Mouse (Mus musculus) left cerebral cortex, adult 18-20 months (tissue): ENCODE measurements at regions not wholly inside any gene's neighbourhood (a gene's known extent, or its start where the extent isn't known, plus 50 kb on each side); places are given as distances from the start of the nearest gene placed in this dataset.

Experiments
- DNase-seq, 2 experiments: peaks; one replicate each; pipeline ENCODE4 v3.0.0; 2021 to 2022; ENCODE audit warnings: low spot score in 2 of 2, mixed read lengths in 1 of 2

DNA sequence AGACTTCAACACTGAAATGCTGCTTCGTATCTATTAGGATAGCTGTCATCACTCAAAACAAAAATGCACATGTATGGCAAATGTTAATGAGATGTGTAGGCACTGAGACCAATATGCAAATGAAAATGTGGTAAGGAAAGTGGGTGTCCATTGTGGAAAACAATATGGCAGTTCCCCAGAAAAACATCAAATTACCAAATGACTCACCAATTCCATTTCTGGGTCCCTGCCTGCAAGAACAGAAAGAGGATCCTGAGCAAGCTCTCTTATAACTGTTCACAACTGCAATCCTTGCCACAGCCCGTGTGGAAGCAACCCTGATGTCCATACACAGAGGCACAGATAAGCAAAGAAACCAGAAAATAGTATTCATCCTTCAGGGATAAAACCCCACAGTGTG, 442.0 kb downstream of the Defb40 start:
- DNase-seq: peak; percentile 7 to 19

DNA sequence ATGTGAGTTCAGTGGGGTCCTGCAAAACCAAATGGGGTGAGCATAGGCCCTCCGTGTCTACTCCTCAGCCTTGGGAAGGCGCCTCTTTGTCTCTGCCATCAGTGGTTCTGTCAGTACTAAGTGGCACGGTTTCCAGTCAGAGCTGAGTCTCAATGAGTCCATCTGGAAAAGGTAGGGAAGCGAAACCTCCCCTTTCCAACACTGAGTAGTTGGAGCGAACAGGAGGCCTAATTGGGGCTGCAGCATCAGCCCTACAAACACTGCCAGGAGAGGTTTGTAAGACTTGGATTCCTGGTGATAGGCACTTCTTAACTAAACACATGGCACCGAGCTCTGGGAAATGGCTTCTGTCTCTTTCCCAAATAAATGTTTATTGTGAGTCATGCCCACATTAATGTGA, 449.9 kb downstream of the Defb40 start:
- DNase-seq: no peak

DNA sequence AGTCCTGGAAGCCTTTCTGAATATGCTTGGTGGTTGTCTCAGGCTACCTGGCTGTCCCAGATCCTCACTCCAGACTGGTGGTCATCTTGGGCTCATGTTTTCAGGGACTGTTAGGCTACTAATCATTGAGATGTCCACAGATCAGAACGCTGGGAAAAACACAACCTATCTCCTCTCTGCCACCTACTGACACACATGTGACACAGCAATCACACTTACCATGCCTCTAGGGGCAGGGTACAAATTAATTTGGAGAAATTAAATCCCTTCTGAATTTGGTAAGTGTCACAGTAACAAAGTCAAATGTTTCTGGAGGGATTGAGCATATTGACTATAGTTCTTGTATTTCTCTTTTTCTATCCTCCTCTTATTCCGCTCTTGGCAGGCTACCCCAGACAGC, 465.6 kb downstream of the Defb40 start:
- no peak for DNase-seq

DNA sequence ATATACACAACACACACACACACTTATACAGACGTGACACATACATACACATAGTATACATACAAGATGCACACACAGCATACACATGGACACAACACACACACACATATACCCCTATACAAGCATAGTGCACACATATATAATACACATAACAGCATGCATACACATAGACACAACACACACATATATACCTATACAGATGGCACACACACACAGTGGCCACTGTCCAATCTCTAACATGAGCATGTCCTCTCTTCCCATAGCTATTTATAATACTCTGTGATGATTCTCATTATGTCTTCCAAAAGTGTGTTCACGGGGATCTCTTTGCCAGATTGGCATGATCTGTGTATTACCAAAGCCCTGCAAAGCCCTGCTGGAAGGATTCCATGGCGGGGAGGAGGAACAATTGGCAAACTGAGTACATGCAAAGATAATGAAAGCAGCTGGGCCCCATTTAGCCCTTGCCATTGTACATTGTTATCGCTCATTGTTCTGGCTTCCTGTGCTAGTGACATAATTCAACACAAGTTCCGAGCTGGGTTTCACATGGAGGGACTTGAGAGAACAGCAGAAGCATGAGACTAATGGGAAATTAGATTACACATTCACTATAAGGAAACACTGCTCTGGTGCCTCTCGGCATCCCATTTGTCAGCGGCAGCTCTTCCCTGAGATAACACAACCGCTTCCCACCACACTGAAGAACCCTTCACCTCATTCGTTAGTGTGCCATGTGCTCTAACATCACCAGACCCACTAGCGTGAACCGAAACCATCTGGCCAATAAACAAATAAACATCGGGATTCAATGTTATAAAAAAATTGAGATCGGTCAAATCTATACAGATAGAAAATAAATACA, 471.7 kb downstream of the Defb40 start:
- no peak for DNase-seq

DNA sequence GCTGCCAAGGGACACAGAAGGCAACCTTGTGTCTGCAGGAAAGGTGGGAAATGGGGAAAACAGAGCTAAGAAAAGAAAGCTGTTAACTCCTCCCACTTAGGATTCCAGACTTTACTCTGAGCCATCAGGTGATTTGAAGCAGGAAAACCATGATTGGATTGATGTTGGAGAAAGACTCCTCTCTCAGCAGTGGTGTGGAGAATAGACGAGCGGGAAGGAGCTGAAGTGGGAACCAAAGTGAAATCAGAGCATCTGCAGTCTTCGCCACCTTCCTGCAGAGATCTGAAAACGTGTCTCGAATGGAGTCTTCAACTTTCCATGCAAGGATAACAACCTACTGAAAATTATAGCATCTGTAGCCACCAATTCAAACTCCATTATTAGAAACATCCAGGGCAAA, 487.4 kb downstream of the Defb40 start:
- no peak for DNase-seq

DNA sequence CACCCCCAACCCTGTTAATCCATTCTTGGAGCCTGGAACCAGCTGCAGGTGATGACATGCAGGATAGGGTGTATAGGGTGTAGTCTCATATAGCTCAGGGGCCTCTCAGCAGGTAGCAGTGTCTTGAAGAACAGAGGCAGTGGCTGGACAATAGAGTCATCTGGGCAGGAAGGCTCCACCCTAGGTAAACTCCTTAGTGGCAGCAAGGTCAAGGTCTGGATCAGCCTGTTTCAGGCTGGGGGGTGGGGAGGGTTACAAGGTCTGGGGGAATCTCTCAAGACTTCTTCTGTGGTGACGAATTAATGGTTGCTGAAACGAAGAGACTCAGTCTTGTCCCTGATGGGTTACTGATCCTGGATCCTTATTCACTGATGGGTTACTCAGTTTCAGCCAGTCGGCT, 498.0 kb downstream of the Defb40 start:
- no peak for DNase-seq

DNA sequence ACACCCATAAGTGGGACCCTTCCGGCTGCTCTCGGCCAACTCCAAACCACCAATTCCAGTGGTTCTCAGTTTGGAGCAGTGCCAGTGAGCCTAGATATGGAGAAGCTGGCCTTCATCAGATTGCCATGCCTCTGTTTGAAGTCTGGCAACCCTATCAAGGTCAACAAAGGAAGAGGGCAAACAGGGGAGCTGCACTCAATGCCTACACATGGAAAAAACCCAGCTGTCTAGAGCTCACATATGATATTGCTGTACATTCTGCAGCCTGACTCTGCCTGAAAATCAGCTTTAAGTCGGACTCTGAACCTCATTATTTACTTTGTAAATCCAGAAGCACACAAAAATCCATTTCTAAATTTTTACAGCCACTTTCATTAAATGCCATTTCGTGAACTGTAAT, 499.9 kb downstream of the Defb40 start:
- no peak for DNase-seq

DNA sequence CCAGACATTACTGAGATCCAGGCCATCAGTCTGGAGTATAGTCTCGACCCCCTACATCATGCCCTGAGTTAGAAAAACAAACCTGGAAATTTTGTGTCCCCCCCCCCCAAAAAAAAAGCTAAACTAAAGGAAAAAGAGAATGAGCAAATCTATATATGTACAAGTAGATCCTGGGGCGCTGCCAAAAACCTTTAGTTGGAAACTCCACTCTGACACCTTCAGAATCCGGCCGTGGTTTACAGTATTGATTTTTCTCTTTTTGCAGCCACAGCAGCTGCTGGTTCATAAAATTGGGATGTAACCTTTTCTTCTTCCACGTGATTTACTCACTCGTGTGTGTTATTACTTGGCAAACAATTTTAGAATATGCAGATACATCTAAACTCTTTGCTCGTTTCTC, 510.5 kb downstream of the Defb40 start:
- peak; percentile 9 to 24 for DNase-seq

DNA sequence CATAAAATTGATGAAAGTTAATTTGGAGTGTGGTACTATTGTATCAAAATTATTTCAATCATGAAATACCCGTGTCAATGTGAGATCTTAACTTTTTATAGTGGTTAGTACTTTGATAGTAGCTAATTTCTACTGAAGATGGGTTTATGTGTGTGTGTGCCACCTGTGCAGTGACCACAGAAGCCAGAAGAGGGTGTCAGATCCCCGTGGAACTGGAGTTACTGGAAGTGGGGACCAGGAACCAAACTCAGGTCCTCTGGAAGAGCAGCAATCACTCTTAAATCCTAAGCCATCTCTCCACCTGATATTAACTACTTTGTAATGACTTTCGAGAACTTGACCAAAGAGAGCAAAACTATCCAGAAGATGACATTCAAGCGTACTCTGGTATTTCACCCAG, 517.4 kb downstream of the Defb40 start:
- DNase-seq: no peak

DNA sequence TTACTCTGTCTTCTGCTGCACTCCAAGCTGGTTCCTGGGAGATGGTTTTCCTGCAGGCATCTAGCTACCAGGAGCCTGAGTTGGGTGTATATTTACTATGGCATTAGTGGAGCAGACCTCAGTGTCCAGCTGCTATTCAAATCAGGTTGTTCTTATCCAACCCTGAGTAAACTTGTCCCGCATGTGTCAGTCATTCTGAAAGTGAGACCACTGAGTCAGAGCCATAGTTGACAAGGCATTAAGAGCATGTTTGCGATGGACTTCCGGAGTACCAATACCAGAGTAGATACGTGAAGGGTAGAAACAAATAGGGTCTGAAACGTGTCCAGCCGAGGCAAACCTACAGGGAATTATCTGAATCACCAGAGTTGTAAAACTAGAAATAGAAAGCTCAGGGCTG, 520.6 kb downstream of the Defb40 start:
- DNase-seq: no peak

DNA sequence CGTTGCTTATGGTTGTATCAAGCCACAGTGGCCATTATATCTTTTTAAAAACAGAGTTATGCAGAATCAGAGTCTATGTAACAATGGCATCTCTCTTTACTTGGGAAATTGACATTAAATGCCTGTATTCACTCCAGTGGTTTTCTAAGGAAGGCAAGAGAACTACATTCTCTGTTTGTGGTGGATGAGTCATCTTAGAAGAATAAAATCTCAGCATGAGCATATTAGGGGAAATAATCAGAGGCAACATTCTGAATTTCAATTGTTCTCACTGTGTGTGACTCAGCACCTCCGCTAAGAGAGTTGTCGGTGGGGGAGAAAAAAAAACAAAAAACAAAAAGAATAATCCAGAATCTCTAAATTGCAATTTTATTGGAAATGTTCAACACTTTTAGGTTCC, 529.0 kb downstream of the Defb40 start:
- no peak for DNase-seq

DNA sequence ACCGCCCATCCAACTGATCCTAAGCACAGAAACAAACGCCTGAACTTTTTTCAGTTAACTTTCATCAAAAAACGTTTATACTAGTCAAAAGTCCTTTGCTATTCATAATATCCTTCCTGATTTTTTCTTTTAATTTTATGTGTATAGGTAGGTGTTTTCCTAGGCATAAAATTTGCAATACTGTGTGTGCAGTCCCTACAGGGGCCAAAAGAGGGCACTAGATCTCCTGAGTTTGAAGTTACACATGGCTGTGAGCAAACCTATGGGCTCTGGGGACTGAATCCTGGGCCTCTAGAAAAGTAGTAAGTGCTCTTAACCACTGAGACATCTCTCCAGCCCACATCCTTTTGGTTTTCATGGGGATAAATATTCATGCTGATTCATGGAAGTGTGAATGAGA, 535.8 kb downstream of the Defb40 start:
- no peak for DNase-seq

DNA sequence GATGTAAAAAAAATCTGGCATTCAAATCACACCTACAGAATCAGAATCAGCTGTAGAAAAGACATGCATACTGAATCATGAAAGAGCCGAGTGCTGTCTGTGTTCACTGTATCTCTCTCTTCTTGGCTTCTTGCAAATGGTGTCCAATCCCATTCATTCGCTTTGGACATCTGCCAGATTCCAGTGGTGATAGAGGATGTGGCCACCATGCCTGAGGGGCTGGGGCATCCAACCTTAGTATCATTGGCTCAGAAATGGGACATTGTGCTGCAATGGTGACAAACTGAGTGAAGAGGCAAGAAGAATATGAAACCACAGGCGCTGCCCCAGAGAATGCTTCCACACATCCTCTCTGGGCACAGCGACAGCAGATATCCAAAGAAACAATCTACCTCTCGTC, 555.2 kb downstream of the Defb40 start:
- no peak for DNase-seq

DNA sequence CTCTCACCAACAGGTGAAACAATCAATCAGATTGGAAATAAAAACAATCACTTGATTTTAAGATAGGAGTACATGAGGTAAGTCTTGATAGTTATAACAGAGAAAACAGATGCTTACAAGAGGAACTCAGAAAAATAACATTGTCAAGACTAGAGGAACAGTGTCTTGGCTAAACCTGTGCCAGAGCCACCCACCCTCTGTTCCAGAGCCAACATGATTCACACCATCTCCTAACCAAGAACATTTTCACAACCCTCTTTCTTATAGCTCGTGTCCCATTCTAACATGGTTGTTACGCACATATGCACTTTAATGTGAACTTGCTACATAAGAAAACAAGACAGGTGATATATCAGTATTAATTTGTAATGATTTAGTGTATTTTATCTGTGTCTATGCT, 565.6 kb downstream of the Defb40 start:
- peak; percentile 51 to 55 for DNase-seq

DNA sequence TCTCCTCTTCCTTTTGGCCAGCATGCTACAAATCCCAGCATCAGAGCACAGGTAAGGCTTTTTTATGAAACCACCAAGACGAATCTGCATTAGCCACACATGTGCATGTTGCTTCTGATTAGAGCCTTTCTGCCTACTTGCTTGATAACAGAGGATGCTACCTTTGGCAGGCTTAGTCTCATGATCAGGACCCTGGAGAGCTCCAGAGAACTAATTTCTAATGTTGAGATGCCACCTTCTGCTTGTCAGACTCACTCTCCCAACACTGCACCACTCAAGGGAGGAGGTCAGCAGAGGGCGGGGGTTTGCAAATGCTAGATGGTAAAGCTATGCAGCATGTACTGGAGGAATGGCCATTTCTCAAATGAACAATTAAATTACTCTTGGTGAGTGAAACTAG, 571.6 kb downstream of the Defb40 start:
- no peak for DNase-seq

DNA sequence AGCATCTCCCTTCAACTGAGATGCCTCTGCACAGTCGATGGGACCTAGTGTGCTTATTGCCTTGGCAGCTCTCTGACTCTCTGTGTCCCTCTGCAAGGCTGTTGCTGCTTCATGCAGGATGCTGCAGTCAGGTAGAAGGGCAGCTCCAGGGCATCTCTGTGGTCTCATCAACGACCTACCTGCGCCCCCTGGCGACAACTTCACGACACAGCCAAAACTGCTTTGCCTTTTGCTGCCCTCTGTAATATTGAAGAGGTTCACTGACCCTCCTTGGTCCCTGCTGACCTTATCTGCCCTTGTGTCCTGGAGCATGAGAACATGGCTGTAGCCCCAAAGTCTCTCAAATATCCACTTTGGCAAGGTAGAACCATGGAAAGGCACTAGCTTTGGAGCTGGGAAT, 589.7 kb downstream of the Defb40 start:
- peak; percentile 51 to 65 for DNase-seq

DNA sequence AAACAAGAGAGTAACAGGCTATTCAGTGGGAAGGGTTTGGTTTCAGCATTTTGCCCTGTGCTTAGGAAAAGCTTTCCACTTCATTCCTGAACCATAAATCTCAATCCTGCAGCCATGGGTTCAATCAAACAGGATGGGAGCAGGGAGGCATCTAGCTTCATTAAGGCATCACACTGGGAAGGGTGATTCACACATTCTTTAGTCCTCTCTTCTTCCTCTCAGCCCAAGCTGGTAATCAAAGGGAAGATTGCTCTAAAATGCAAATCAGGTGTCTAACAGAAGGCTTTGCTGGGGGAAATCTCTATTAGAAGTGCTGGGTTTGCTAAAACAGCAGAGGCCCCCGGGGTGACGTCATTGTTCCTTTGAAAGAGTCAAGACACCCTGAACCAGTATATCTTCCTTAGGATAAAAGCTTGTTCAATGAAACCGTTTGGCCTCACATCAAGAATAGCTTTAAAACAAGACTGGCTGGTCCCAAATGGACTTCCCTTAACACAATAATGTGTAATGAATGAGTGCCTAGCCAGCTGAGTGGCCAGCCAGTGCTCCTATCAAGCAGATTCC, 596.4 kb downstream of the Defb40 start:
- DNase-seq: no peak

DNA sequence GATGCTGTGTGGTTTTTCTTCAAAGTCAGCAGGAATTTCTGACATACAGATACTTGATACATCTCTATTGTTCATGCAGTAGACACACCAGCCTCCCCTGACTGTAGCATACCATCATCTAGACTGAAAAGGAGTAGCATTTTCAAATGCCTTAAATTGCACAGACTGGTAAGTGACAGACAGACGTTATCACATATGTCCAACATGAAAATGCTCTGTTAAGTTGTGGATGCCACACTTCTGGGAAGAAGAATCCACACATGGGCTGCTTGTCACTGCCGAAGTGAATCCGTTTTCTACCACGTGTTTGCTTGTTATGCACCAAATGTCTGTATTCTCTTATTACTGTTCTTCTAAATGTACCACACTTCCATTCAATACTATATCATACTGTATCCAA, 629.3 kb downstream of the Defb40 start:
- DNase-seq: no peak

DNA sequence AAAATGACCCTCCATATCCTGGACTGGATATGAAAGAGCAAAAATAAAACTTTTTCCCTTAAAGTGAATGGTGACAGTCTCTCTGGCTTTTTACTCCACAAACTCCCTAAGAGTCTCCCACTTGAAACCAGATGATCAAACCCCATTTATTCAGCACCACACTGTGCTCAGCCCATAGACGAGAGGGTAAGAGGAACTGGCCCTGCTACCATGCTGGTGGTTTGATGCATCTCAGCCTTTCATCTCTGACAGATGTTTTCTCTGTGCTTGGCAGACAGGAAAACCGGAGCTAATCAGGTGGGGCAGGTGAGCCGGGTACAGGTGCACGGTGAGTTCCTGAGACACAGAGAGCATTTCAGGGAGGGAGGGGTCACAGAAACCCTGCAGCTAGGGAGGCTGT, 631.8 kb downstream of the Defb40 start:
- DNase-seq: no peak

DNA sequence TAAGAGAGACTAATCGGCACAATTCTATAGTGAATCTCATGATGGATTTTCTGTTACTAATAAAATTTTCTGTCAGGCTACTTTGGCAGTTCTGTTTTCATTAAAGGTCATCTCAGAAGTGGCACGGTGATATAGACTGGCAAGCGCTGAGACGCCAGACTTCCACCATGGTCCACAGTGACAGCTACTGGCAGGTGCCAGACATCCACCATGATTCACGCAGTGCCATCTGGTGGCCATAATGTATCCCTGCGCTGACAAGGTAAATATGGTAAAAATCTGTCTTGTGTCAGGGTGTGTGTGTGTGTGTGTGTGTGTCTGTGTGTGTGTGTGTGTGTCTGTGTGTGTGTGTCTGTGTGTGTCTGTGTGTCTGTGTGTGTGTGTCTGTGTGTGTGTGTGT, 632.7 kb downstream of the Defb40 start:
- DNase-seq: peak; percentile 39 to 58

DNA sequence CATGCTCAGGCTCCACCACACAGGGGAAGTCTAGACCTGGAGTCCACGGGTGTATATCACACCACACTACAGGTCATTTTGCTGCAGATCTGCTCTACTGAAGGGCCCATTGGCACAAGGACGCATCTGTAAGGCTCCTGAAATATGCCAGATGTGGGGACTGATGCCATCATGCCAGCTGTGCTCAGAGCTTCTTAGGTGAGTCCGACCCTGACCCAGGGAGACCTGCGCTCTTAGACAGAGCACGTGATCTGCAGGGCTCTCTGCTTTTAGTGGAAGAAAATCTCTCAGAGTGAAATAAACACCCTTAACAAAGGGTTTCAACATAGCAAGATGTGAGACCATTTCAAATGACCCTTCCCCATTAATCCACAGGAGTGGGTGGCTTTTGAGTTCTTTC, 633.2 kb downstream of the Defb40 start:
- DNase-seq: no peak

DNA sequence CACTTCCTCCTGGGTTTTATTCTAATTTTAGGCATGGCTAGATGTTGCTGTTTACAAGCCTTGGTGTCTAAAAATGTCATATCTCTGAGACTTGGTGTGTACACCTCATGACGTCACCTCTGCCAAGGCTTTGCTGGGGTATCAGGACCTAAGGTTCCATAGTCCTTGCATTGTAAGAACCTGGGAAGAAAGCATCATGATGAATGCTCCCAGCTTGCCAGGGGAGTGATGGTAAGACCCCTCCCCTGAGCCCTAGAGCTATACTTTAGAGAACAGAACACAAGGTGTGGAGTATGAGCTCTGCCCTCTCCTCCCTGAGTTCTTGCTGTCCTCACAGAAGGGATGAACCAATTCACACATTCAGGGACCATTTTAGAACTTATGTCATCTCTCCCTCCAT, 642.5 kb downstream of the Defb40 start:
- DNase-seq: no peak

DNA sequence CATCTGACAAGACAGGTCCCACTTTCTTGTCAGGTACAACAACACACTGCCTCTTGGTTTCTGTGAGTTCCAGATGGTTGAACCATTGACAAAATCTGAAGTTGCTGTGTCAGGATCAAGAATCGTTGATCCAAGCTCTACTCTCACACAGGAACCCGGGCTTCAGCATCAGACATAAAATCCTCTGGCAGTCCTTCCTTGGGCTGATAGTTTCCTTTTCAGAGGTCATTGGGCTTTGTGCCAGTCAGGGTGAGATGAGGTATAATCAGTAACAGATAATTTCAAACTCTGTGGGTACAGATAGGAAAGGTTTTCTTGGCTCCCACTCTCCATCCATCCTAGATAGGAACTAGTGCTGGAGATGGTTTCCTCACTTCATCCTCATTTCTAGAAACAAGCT, 649.5 kb downstream of the Defb40 start:
- no peak for DNase-seq
